Mouse (Mus musculus): ENCODE data around the gene Olfr869. TPM values are rescaled to one million over a fixed set of nuclear protein-coding genes. Genes with fewer than 3 reads are reported as not detected.

Gene Olfr869
- not detected for polyA plus RNA-seq (2015; fragmentation: Illumina TruSeq; extraction: RNeasy Lipid Tissue Mini Kit (QIAGEN cat#74804); ENCODE audit: insufficient read depth, low read depth, low replicate concordance)

GRCm38 (mm10) chr9:20128709-20129108 is at the start of gene Olfr869:
Gene Olfr869 (plus strand): TSS chr9:20129009.

DNA sequence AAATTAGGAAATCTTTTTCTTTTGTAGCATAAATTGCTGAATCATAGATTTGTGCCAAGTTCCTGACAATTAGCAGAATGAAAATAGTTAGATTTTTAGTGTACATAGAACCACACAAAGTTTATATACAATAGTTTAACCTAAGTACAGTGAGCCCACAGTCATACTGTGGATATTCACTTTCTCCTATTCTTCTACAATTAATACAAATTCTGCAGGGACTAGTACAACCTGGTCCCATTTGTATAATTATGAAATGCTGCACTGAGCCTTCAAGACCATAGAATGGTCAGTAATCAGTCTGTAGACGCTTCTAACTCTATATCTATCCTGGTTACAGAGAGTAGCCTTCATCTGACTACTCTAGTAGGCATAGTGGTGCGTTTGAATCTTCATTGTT is 30.5 kb upstream of the Olfr869 start, which contains the start of gene Olfr868:
Gene Olfr868 (plus strand): TSS at position 301 of the 400 bp plus-strand sequence.

GRCm38 (mm10) chr9:20173957-20174356 is 45.1 kb downstream of the Olfr869 start, which contains the start of gene Olfr870:
Gene Olfr870 (minus strand): TSS chr9:20174057.

Other genes starting within 250 kb of the Olfr869 start
- gene Olfr862, start 241.0 kb upstream of the Olfr869 start, polyA plus RNA-seq (2015; fragmentation: Illumina TruSeq; extraction: RNeasy Lipid Tissue Mini Kit (QIAGEN cat#74804); ENCODE audit: insufficient read depth, low read depth, low replicate concordance): not detected
- gene Olfr77, start 212.1 kb upstream of the Olfr869 start, polyA plus RNA-seq (2015; fragmentation: Illumina TruSeq; extraction: RNeasy Lipid Tissue Mini Kit (QIAGEN cat#74804); ENCODE audit: insufficient read depth, low read depth, low replicate concordance): not detected
- gene Olfr866, start 101.0 kb upstream of the Olfr869 start, polyA plus RNA-seq (2015; fragmentation: Illumina TruSeq; extraction: RNeasy Lipid Tissue Mini Kit (QIAGEN cat#74804); ENCODE audit: insufficient read depth, low read depth, low replicate concordance): not detected
- not detected for gene Olfr867, start 71.4 kb upstream of the Olfr869 start, polyA plus RNA-seq (2015; fragmentation: Illumina TruSeq; extraction: RNeasy Lipid Tissue Mini Kit (QIAGEN cat#74804); ENCODE audit: insufficient read depth, low read depth, low replicate concordance)
- gene Olfr868, start 30.4 kb upstream of the Olfr869 start, polyA plus RNA-seq (2015; fragmentation: Illumina TruSeq; extraction: RNeasy Lipid Tissue Mini Kit (QIAGEN cat#74804); ENCODE audit: insufficient read depth, low read depth, low replicate concordance): not detected
- gene Olfr870, start 45.0 kb downstream of the Olfr869 start, polyA plus RNA-seq (2015; fragmentation: Illumina TruSeq; extraction: RNeasy Lipid Tissue Mini Kit (QIAGEN cat#74804); ENCODE audit: insufficient read depth, low read depth, low replicate concordance): not detected
- gene Olfr871, start 83.2 kb downstream of the Olfr869 start, polyA plus RNA-seq (2015; fragmentation: Illumina TruSeq; extraction: RNeasy Lipid Tissue Mini Kit (QIAGEN cat#74804); ENCODE audit: insufficient read depth, low read depth, low replicate concordance): not detected
- not detected for gene Olfr872, start 108.1 kb downstream of the Olfr869 start, polyA plus RNA-seq (2015; fragmentation: Illumina TruSeq; extraction: RNeasy Lipid Tissue Mini Kit (QIAGEN cat#74804); ENCODE audit: insufficient read depth, low read depth, low replicate concordance)
- gene Olfr39, start 153.3 kb downstream of the Olfr869 start, polyA plus RNA-seq (2015; fragmentation: Illumina TruSeq; extraction: RNeasy Lipid Tissue Mini Kit (QIAGEN cat#74804); ENCODE audit: insufficient read depth, low read depth, low replicate concordance): not detected
- gene Olfr873, start 169.5 kb downstream of the Olfr869 start, polyA plus RNA-seq (2015; fragmentation: Illumina TruSeq; extraction: RNeasy Lipid Tissue Mini Kit (QIAGEN cat#74804); ENCODE audit: insufficient read depth, low read depth, low replicate concordance): not detected
- not detected for gene Olfr18, start 207.1 kb downstream of the Olfr869 start, polyA plus RNA-seq (2015; fragmentation: Illumina TruSeq; extraction: RNeasy Lipid Tissue Mini Kit (QIAGEN cat#74804); ENCODE audit: insufficient read depth, low read depth, low replicate concordance)

All from pancreas, adult 10 weeks (tissue).